Mouse (Mus musculus) forelimb bud, embryonic 11.5 days (tissue): ENCODE measurements at regions not wholly inside any gene's neighbourhood (a gene's known extent, or its start where the extent isn't known, plus 50 kb on each side); places are given as distances from the start of the nearest gene placed in this dataset.

Experiments used
- DNase-seq: peaks from one replicate; pipeline ENCODE4 v3.0.0-alpha.2; 2012; ENCODE audit warnings: low read depth, low spot score

DNA sequence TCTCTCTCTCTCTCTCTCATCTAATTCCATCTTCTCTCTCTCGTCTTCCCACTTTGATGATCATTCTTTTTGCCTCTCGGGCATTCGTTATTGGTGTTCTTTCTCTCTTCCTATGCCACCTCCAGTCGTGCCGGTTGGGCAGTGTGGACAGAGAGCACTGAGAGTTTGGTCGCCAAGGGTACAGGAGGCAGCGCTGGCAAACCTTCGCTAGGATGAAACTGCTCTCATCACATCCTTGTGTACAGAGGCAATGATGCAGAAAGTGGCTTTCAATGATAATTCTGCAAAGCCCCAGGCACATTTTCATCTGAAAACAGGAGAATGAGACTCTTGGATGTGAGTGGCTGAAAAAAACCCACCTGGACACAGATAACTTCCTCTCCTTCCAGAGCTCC, 479.4 kb downstream of the Nuf2 start:
- DNase-seq: no peak

DNA sequence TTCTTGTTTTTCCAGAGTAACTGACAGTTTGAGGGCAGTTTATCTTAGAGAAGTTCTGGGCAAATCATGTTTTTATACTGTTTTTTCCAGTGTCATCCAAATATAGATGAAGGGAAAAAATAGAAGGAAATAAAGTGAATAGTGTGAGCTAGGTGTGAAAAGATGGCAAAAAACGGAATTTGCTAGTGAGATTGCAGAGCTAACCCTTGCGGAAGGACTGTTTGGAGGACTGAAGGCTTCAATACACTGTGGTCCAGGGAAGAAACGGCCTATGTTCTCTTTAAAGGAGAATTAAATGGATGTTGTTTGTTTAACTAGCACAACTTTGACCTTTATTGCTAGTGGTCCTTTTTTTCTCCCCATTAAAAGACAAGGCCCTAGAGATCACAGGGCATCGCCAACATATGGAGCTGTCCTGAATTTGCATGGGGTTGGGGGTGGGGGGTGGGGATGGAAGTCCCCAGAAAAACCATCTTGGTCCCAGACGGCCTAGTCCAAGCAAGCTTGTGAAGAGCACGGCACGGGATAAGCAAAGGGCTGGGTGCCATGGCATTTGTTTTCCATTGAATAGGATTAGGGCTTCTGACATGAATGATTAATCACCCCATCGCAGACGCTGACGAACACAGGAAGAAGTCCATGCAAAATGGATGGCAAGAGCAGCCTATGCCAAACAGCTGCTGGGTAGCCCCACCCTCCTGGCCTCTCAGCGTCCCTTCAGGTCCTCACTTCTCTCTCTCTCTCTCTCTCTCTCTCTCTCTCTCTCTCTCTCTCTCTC, 480.0 kb downstream of the Nuf2 start:
- peak; percentile 16 for DNase-seq

DNA sequence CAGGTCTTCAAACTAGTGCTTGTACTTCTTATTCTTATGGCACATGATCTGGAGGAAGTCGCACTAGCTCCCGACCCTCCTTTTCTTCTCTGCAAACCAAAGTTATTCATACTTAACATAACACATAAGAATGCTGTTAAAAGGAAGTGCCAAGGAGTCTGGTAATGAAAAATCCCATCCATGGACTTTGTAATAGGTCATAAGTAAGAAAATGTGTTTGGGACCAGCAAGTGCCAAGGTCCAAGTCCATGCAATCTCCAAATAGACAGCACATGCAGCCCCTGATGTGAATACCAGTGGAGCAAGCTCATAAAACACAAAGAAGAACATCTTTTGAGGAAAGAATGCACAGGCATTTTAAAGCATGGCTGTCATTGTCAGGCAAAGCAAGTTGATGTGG, 481.4 kb downstream of the Nuf2 start:
- no peak for DNase-seq

DNA sequence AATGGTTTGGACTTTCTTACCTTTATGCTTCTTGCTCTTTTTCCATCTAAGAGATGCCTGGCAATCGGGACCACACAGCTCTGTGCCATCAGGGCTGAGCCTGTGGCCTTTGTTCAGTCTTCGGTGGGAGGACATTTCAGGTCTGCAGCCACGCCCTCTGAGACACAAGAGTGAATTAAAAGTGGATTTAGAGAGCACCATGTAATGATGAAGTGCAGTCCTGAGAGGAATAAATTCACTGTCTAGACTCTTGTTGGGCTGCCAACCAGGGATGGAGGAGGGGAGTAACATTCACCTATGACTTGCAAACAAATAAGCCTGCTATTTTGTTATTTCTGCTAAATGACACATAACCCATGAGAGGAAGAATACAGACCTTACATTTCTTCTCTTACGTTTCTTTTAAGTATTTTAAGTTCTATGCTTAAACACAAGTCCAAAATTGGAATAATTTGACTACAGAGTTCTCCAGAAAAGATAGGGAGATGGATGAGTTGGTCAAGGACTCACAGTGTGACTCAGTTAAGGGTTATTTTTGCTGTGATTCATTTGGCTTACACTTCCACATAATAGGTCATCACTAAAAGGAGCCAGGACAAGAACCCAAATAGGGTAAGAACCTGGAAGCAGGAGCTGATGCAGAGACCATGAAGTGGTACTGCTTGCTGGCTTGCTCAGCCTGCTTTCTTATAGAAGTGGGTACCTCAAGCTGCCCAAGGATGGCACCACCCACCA, 484.3 kb downstream of the Nuf2 start:
- DNase-seq: no peak

DNA sequence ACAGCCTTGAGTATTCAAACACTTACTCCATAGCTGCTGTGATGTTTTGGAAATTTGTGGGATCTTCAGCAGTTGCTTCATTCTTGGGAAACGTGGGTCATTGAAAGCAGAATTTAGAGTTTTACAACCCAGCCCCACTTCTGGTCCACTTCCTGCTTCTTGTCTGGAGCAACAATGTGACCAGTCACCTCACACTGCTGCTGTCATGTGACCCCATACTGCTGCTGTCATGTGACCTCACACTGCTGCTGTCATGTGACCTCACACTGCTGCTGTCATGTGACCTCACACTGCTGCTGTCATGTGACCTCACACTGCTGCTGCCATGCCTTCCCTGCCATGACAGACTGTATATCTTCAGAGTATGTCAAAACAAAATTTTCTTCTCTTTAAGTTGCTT, 497.7 kb downstream of the Nuf2 start:
- DNase-seq: no peak

DNA sequence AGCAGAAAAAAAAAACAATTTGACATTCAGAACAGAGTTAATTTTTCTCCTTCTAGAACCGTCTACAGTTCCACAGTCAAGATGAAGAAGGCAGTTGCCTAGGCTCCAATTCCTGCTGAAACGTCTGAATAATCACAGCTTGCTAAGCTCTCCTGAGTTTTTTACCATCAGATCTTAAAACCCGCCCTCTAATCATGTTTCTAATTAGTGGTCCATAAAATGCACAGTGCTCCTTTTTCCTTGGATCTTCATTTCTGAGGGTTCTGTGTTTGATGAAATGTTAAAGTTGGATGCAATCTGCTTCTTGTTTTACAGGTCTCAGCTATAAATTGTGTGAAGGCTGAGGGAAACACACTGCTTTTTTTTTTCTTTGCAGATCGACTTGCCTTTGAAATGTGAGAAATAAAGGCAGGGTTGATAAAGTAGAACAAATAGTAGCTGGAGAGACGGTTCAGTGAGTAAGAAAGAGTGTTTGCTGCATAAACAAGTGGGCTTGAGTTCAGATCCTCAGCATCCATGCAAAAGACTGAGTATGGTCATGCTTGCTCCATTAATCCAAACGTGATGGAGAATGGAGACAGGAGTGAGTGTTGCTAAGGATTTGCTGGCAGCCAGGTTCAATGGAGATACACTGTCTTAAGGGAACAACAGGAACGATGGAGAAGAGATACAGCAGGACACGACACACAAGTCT, 499.3 kb downstream of the Nuf2 start:
- DNase-seq: peak; percentile 35

DNA sequence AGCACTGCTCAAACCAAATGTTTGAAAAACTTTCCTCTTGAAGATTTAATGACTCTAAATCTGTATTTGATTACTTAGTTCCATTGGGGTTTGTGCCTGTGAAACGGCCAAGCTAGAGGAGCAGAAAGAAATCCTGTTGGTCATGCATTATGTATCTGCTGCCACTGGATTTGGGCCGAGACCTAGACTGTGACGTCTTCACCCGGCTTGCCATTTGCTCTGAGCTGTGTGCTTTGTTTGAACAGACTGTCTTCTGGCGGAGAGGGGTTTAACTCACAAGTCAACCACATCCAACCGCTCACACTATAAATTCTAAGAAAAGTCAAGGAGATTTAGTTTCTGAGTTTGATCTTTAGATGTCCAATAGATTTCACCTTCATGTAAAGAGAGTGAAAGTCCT, 503.6 kb downstream of the Nuf2 start:
- peak; percentile 33 for DNase-seq

DNA sequence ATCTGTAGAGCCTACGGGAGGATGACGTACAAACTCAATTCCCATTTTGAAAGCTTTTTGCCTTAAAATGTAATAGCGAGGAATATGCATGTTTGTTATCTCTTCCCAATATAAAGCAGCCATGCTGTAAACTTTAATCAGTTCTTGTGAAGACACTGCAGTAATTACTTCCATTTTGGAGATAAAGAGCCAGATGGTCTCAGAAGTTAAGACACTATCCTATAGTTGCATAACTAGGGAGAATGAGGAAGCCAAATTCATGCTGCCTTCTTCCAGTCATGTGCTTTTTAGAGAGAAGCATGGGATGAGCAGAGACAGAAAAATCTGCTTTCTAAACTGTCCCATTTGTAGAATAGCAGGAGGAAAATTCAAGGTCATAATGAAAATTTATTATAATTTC, 504.0 kb downstream of the Nuf2 start:
- no peak for DNase-seq

DNA sequence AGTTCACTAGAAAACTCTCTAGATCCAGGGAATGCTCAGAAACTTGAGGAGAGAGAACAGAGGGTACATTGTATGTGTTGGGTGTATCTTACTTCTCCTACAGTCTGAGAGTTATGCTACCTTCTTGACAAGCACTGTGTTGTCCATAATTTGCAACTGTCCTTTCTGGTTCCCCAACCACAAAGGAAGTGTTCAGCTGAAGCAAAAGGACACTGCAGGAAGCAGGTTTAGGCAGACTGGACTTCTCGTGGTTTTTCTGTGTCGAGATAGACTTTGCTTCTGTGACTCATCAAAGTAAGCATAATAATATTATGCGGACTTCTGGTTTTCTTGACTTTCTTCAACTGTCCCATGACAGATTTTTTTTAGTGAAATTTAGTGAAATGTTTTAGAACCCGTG, 506.7 kb downstream of the Nuf2 start:
- no peak for DNase-seq

DNA sequence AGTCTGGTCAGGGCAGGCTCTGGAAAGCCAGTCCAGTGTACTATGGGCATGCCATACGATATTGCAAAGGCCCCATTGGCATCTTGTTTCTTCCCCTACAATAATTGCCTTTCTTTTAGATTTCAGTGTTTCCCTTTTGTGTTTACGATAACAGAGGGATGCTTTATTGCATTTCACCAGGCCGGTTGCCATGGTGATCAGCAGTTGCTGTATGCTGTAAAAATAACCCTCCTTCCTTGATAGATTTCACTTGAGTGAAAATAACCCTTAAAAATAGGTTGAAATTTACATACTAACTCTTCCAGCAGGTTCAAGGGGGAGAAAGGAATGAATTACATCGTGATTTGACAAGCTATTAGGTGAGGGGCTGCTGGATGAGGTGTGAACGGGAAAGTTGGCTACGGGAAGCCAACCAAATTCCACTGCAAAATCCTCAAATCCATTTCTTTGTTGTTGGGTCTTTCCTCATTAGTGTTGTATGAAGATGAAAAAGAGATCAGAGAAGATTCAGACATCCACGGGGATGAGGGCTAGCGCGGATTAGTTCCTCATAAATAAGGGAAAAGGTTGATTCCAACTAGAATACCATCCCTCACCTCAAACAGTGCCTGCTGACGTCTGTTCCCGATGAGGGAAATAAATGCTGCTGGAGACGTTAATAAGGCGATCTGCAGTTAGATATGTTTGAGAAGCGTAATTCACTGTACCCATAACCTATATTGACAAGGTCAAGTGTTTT, 539.6 kb downstream of the Nuf2 start:
- DNase-seq: peak; percentile 54

DNA sequence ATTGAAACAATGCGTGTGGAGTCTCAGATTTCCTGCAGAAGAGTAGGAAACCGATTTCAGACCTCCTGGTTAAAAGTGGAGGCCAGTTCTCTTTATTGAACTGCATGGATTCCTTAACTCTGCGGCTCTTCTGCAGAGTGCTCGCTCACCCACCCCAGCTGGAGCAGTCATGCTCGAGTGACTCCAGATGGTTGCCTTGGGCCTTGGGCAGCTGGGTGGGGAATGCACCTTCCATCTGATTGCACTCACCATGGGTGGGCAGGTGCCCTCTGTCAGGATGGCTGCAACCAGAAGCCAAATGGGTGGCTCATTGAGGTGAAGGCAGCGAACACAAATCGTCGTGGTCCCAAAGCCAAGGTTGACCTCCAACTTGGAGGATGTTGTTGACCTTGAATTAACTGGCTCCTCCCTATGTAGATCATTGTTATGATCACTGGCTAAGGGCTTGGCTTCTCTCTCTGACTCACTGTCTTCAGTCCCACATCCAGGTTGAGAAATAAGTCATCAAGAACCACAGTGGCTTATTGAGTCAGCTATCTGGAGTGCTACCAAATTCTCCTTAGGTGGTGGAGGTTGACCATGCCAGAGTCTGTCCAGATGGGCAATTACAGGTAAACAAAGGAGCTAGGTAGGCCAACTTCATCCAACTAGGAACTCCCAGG, 543.1 kb upstream of the Pbx1 start:
- DNase-seq: peak; percentile 27

DNA sequence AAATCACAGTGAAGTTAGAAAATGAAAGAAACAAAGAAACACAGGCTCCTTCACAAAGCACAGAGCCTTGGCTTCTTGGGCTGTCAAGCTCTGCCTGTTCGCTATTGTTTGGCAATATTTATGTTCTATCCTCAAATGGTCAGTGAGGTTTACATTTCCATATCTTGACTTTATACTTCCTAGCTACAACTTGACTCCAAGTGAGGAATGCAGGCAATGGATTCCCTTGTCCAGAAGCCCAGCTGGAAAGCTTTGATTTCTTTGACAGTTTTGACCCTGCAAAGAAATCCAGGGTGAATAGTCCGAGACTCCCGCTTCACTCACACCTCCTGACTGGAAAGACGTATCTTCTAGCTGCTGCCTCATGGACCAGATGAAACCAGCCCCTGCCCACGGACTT, 537.3 kb upstream of the Pbx1 start:
- no peak for DNase-seq

DNA sequence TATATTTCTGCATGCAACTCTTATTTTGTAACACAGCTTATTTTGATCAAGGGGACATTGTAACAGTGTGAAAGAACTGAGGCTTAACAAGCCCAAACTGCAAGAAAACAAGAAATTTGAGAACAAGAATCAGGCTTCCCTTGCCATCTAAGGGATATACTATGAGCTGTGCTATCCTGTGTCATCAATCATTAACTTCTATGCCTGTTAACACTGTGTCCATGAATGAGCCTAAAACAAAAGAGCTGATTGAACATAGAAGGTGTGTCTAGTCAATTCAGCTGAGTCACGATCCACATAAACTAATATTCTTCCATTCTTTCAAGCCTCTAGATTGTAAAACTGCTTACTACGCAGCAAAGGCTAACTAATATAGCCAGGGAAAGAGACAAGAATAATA, 535.3 kb upstream of the Pbx1 start:
- DNase-seq: no peak

DNA sequence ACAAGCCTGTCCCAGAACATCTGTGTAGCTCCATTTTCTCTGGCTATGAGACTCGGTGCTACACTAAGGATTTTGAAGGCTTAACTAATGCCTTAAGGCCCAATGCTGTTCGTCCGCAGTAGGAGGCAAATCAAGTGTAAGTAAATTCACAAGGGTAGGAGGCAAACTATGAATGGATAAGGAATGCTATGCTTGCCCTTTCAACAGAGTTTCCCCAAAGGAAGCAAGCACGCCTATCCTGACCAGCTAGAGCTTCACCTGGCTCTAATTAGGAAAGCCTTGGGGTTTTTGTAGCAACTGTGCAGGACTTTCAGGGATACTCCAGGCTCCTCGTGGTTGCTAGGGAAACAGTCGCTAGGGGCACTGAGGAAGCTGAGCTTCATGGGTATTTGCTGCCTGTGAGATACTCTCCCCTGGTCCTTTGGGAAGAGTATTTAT, 532.4 kb upstream of the Pbx1 start:
- DNase-seq: peak; percentile 79

DNA sequence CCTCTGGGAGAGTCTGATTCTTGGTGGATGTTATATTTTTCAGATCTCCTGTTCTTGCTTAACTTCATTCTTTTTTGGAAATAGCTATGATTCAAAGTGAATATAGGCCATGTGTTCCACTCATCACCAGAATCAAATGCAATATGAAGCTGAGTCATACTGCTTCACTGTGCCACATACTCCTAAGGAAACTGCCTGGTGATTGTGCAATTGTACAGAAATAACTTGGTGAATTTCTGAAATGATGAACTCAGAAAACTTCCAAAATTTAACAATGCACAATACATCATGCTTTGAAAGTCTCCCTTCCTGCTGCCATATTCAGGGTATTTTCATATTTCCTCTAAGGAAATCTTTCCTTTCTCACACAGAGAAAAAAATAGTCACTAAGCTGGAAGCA, 518.9 kb upstream of the Pbx1 start:
- DNase-seq: no peak

DNA sequence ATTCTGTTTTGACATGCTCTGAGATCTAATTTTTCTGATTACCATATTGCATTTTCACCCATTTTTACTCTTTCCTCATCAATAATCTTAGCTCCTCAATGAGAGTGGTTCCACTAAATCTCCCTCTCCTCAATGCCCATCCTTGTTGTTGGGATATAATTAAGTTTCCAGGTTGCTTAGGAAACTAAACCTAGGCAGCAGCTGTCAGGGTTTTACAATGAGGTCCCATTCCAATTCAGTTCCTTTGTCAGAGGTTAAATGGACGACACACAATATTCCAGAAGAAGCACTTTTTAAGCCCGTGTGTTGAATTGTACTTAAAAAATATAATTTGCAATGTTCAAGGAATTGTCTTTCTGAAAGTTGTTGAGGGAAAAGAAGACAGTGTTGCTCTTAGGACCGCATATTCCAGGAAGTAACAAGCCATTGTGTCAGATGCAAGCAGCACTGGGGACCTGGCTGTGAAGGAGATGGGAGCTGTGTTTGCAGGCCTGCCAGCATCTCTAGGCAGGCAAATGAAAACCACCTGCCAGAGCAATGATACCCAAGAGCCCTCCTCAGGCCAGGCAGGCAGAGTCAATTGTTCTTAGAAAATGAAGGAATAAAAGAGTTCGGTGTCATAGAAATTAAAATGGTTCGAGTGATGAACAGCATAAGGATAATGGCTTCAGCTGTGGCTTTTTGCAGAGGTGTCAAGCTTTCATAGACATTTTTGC, 492.2 kb upstream of the Pbx1 start:
- peak; percentile 3 for DNase-seq

DNA sequence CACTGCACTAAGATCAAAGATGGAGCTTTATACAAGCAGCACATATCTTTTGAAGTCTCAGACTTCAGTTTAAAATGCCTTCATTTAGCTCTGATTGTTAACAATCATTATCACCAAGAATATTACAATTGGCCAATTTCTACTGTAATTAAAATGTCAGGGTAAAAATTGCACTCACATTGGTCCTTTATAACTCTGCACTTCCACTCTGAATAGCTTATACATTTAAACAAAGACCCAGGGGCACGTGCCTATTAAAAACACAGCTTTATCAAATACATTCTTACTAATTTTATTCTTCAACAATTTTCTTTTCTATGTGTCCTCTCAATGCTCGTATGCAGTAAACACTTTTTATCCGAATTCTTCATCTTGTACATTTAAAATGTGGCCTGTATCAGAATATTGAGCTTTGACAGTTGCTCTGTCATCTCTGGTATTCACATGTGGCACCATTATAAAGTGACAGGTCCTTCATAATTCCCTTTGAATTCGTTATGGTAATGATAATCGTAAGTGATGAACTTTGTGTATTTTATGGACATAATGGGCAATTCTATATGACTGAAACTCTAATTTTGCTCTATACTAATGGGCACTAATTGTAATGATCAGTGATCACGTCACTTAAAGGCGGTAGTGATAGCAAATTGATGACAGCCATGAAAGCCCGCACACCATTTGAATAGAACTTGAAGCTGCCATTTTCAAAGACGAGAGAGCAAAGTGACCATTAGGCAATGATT, 486.4 kb upstream of the Pbx1 start:
- DNase-seq: no peak

DNA sequence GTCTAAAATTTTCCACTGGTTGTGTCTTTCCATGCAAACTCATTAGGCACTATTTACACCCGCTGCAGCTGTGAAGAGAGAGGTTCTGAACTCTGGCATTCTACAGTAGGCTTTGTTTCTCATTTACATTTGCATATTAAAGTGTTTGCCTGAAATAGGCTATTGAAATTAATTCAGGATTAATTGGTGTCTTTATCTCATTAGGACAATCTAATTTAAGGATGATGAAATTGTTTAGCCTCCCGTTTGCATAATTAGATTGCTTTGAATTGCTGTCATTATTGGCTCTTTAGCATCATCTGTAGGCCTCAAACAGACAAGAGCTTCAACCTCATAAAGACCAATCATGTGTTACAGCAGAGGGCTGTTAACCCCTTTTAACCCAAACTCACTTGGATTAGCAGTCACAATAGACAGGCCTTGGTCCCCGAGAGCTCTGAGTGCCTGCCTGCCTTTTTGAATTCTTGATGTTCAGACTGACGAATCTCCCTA, 476.7 kb upstream of the Pbx1 start:
- no peak for DNase-seq

DNA sequence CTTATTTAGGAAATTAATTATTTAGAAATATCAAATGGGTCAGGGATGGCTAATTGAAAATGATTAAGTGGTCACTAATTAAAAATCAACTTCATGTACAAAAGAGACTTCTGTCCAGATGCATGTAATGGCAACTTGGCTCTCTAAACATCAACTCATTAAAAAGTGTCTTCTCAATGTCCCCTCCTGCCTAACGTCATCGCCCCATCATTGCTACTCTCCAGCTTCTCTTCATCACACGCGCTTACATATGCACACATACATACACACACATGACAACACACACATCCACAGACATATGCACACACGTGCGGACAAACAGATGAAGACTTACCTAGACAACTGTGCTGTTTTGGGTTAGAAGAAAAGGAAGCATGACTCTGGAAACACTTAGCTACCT, 476.1 kb upstream of the Pbx1 start:
- DNase-seq: no peak

DNA sequence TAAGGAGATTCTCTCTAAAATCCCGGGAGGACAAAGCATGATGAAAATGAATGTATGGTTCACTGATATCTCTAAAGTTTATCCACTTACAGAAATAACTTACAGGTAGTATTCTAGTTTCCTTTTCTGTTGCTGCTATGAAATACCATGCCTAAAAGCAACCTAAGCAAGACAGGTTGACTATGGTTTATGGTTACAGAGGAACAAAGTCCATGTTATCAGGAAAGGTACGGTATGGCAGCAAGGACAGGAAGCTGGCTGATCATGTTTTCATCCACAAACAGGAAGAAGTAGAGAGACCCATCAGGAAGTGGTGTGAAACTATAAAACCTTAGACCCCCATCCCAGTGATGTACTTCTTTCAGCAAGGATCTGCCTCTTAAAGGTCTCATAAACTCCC, 466.4 kb upstream of the Pbx1 start:
- no peak for DNase-seq
